Mouse (Mus musculus): ENCODE data around the gene Gm21671. TPM values are rescaled to one million over a fixed set of nuclear protein-coding genes. Genes with fewer than 3 reads are reported as not detected.
A peak's percentile ranks its signal among the peaks of the same experiment; 100 is the strongest.
"Not testable (repeated sequence)": the region's sequence is repeated elsewhere in the genome, so short reads cannot be mapped to it uniquely, and the experiment has no call there.

Gene Gm21671
- not detected in 2 replicates for polyA plus RNA-seq (2015; fragmentation: Nextera tagmentation; extraction: Ambion mirVana)

DNA sequence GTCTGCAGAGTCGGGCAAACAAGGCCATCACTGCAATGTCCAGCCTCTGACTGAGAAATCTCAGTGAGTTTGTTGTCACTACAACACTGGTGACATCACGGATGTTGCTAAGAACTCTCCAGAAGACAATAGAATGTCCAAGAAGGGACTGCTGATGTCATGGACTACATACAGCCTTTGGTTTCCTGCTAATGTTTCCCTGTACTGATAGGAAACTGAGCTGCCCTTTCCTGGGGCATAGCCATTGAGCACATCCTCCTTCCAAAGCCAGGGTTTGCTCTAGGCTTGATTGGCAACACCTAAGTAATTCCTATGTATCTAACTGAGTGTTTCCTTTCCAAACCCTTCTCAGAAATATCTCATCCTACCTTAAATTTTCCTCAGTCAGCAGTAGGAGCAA, at the start of gene Gm21671:
Gm21671 (minus strand) TSS at position 101 of the 400 bp plus-strand sequence.
- 85% methylated on average over 2 of the region's 2 CpGs for WGBS
- H3K4me2 ChIP-seq; H3K36me3 ChIP-seq; H3K4me1 ChIP-seq (replicated peaks); H3K9me3 ChIP-seq; H3K9ac ChIP-seq; H3K27me3 ChIP-seq; H3K4me3 ChIP-seq; ATAC-seq (ENCODE audit: low read depth); H3K27ac ChIP-seq (replicated peaks): not testable (repeated sequence)

DNA sequence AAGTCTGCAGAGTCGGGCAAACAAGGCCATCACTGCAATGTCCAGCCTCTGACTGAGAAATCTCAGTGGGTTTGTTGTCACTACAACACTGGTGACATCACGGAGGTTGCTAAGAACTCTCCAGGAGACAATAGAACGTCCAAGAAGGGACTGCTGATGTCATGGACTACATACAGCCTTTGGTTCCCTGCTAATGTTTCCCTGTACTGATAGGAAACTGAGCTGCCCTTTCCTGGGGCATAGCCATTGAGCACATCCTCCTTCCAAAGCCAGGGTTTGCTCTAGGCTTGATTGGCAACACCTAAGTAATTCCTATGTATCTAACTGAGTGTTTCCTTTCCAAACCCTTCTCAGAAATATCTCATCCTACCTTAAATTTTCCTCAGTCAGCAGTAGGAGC, 34.3 kb upstream of the Gm21671 start, which contains the start of gene Gm21698:
Gm21698 (minus strand) TSS at position 101 of the 400 bp plus-strand sequence.
- H3K27me3 ChIP-seq; H3K4me1 ChIP-seq (replicated peaks); ATAC-seq (ENCODE audit: low read depth); H3K36me3 ChIP-seq; H3K4me3 ChIP-seq; H3K27ac ChIP-seq (replicated peaks); H3K4me2 ChIP-seq; H3K9me3 ChIP-seq; H3K9ac ChIP-seq: not testable (repeated sequence)
- WGBS: no CpG with 5 or more reads among the region's 3 CpGs

DNA sequence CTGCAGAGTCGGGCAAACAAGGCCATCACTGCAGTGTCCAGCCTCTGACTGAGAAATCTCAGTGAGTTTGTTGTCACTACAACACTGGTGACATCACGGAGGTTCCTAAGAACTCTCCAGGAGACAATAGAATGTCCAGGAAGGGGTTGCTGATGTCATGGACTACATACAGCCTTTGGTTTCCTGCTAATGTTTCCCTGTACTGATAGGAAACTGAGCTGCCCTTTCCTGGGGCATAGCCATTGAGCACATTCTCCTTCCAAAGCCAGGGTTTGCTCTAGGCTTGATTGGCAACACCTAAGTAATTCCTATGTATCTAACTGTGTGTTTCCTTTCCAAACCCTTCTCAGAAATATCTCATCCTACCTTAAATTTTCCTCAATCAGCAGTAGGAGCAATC, 18.3 kb upstream of the Gm21671 start, which contains the start of gene Gm21680:
Gm21680 (minus strand) TSS at position 101 of the 400 bp plus-strand sequence.
- WGBS: no CpG with 5 or more reads among the region's 2 CpGs
- H3K4me2 ChIP-seq; H3K9me3 ChIP-seq; H3K27me3 ChIP-seq; H3K4me3 ChIP-seq; H3K27ac ChIP-seq (replicated peaks); H3K9ac ChIP-seq; ATAC-seq (ENCODE audit: low read depth); H3K4me1 ChIP-seq (replicated peaks); H3K36me3 ChIP-seq: not testable (repeated sequence)

DNA sequence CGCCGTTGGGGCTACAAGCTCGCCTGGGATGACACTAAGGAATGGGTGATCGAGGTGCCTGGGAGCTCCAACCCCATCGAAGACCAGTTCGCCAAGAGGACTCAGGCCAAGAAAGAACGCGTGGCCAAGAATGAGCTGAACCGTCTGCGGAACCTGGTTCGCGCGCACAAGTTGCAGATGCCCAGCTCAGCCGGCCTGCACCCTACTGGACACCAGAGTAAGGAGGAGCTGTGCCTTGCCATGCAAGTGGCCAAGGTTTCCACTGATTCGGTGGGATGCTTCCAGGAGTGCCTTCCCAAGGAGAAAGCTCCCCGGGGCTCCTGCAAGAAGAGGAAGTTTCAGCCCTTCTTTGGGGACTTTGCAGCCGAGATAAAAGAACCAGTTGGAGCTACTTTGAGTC, 2.8 kb upstream of the Gm21671 start:
- H3K27me3 ChIP-seq; H3K4me1 ChIP-seq (replicated peaks); H3K9me3 ChIP-seq; H3K9ac ChIP-seq; ATAC-seq (ENCODE audit: low read depth); H3K27ac ChIP-seq (replicated peaks); H3K36me3 ChIP-seq: not testable (repeated sequence)
- Histone ChIP-seq H3K4me2 (peak overlapping the region; percentile 42), H3K4me3 (peak overlapping the region; percentile 21)
- 62% methylated on average over 17 of the region's 17 CpGs for WGBS

DNA sequence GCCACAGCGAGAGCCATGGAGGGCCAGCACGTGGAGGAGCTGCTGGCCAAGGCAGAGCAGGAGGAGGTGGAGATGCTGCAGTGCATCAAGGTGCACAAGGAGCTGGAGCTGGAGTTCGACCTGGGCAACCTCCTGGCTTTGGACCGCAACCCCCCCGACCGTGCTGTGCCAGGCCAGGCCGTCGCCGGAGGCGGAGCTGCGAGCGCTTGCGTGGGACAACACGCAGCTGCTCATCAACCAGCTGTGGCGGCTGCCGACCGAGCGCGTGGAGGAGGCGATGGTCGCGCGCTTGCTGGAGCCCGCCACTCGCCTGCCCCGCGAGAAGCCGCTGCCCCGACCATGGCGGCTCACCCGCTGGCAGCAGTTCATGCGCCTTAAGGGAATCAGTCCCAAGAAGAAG, 2.4 kb upstream of the Gm21671 start:
- Histone ChIP-seq H3K4me2 (peak overlapping the region; percentile 42), H3K4me3 (peak overlapping the region; percentile 21)
- not testable (repeated sequence) for H3K9ac ChIP-seq; H3K36me3 ChIP-seq; H3K9me3 ChIP-seq; H3K27ac ChIP-seq (replicated peaks); H3K27me3 ChIP-seq; H3K4me1 ChIP-seq (replicated peaks)
- 37% methylated on average over 28 of the region's 32 CpGs for WGBS
- peak; percentile 84 for ATAC-seq (ENCODE audit: low read depth)

DNA sequence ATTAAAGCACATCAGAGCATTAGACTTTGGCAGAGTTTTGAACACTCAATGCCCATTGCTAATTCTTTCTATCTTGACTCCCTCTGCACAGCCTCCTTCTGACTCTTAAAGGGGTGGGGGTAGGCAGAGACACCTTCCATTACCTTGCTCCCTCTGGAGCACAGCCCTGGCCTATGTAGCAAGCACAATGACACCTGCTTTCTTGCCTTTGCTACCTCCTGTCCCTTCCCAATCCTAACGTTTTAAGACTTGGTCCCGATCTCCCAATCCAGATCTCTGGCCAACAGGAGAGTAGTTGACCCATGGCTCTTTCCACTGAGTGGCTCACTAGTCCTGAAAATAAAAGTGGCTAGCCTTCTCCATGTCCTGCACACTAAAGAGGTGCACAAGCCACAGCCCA, 8.8 kb downstream of the Gm21671 start:
- WGBS: 84% methylated on average over 2 of the region's 2 CpGs
- not testable (repeated sequence) for H3K9ac ChIP-seq; H3K4me3 ChIP-seq; H3K27ac ChIP-seq (replicated peaks); H3K4me2 ChIP-seq; H3K36me3 ChIP-seq; H3K4me1 ChIP-seq (replicated peaks); H3K27me3 ChIP-seq; H3K9me3 ChIP-seq; ATAC-seq (ENCODE audit: low read depth)

DNA sequence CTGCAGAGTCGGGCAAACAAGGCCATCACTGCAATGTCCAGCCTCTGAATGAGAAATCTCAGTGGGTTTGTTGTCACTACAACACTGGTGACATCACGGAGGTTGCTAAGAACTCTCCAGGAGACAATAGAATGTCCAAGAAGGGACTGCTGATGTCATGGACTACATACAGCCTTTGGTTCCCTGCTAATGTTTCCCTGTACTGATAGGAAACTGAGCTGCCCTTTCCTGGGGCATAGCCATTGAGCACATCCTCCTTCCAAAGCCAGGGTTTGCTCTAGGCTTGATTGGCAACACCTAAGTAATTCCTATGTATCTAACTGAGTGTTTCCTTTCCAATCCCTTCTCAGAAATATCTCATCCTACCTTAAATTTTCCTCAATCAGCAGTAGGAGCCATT, 11.9 kb downstream of the Gm21671 start, which contains the start of gene Gm21663:
Gm21663 (minus strand) TSS at position 101 of the 400 bp plus-strand sequence.
- not testable (repeated sequence) for H3K27ac ChIP-seq (replicated peaks)

More for the DNA sequence above, 11.9 kb downstream of the Gm21671 start, which contains the start of gene Gm21663:
- H3K4me2 ChIP-seq; H3K9me3 ChIP-seq; H3K4me3 ChIP-seq; H3K36me3 ChIP-seq; H3K9ac ChIP-seq; H3K27me3 ChIP-seq; ATAC-seq (ENCODE audit: low read depth); H3K4me1 ChIP-seq (replicated peaks): not testable (repeated sequence)
- 61% methylated on average over 2 of the region's 2 CpGs for WGBS

Other genes with a start within 250 kb of the Gm21671 start
- 3.2 and 6.4 TPM in 2 replicates for gene Xrcc2, start 248.6 kb downstream of the Gm21671 start, polyA plus RNA-seq (2015; fragmentation: Nextera tagmentation; extraction: Ambion mirVana)
- gene Actr3b, start 194.4 kb downstream of the Gm21671 start, polyA plus RNA-seq (2015; fragmentation: Nextera tagmentation; extraction: Ambion mirVana): 22.7 and 25.0 TPM in 2 replicates
- not detected in 2 replicates for gene Gm21663, start 12.0 kb downstream of the Gm21671 start, polyA plus RNA-seq (2015; fragmentation: Nextera tagmentation; extraction: Ambion mirVana)
- gene Gm21680, start 18.2 kb upstream of the Gm21671 start, polyA plus RNA-seq (2015; fragmentation: Nextera tagmentation; extraction: Ambion mirVana): not detected in 2 replicates
- 0.20 TPM in 1 of 2 replicates, not detected in the other for gene Gm21698, start 34.2 kb upstream of the Gm21671 start, polyA plus RNA-seq (2015; fragmentation: Nextera tagmentation; extraction: Ambion mirVana)
- not detected in 2 replicates for gene Gm1979, start 50.4 kb upstream of the Gm21671 start, polyA plus RNA-seq (2015; fragmentation: Nextera tagmentation; extraction: Ambion mirVana)
- gene Gm5862, start 68.5 kb upstream of the Gm21671 start, polyA plus RNA-seq (2015; fragmentation: Nextera tagmentation; extraction: Ambion mirVana): not detected in 2 replicates
- not detected in 2 replicates for gene Speer4a, start 85.1 kb upstream of the Gm21671 start, polyA plus RNA-seq (2015; fragmentation: Nextera tagmentation; extraction: Ambion mirVana)
- gene Gm7347, start 104.2 kb upstream of the Gm21671 start, polyA plus RNA-seq (2015; fragmentation: Nextera tagmentation; extraction: Ambion mirVana): not detected in 2 replicates
- gene Gm10471, start 134.9 kb upstream of the Gm21671 start, polyA plus RNA-seq (2015; fragmentation: Nextera tagmentation; extraction: Ambion mirVana): not detected in 2 replicates
- gene 5031410I06Rik, start 150.9 kb upstream of the Gm21671 start, polyA plus RNA-seq (2015; fragmentation: Nextera tagmentation; extraction: Ambion mirVana): not detected in 2 replicates
- gene Gm10220, start 167.0 kb upstream of the Gm21671 start, polyA plus RNA-seq (2015; fragmentation: Nextera tagmentation; extraction: Ambion mirVana): 0.12 and 0.25 TPM in 2 replicates

Measured in neural tube, embryonic 13.5 days (tissue).